In genomic region chr1:134858344-134859053, GRCm38 (mm10) we compare ENCODE assay signal across 9 mouse cellular contexts.
DNase-seq lines count a peak whose midpoint lies in the region; ATAC-seq lines count a peak whose summit lies in the region.
"Had no signal": no experiment of that assay in that cellular context is flagged by ENCODE, and none has a peak within 500 bp of the region (broad histone marks: within the 10 kb centered on the region; RNA-seq: fewer than 3 reads in every experiment).

No protein-coding gene starts in this region.

- no peak overlapping the region for H3K9ac ChIP-seq in embryonic facial prominence, embryonic 14.5 days (ENCODE audit: low read depth, low read length)

- H3K9me3 ChIP-seq in embryonic facial prominence, embryonic 14.5 days (ENCODE audit: control insufficient read depth, low read length): no peaks in the 10 kb centered on the region
- no peaks in the 10 kb centered on the region for H3K9me3 ChIP-seq in embryonic facial prominence, embryonic 10.5 days

- DNase-seq in embryonic facial prominence, embryonic 14.5 days (ENCODE audit: low spot score): peak; percentile 70
- DNase-seq in embryonic facial prominence, embryonic 10.5 days (ENCODE audit: low spot score): no peak
- peak; percentile 27 for DNase-seq in right cerebral cortex, postnatal 4 days
- no peak for DNase-seq in right cerebral cortex, postnatal 25 days
- DNase-seq in heart, postnatal 10 days: peak; percentile 90
- peak; percentile 95 for DNase-seq in skeletal muscle tissue, adult 2 months (ENCODE audit: low read depth, low spot score)
- no peak for DNase-seq in frontal cortex, adult 2 months (ENCODE audit: extremely low spot score in 1 of 2, low spot score in 1 of 2)
- DNase-seq in thymus, postnatal 4 days: no peak

- no peaks in the 10 kb centered on the region for H3K27me3 ChIP-seq in embryonic facial prominence, embryonic 14.5 days (replicated peaks; ENCODE audit: control insufficient read depth, insufficient read depth, low read length)
- H3K27me3 ChIP-seq in embryonic facial prominence, embryonic 10.5 days (replicated peaks; ENCODE audit: low read depth, poor library complexity, severe bottlenecking): peaks cover 28% of the 10 kb centered on the region

- no peak overlapping the region for H3K27ac ChIP-seq in embryonic facial prominence, embryonic 14.5 days (replicated peaks; ENCODE audit: low read depth, low read length)
- no peak overlapping the region for H3K27ac ChIP-seq in embryonic facial prominence, embryonic 10.5 days (replicated peaks)
- H3K27ac ChIP-seq: macrophage had no signal

- H3K4me1 ChIP-seq in embryonic facial prominence, embryonic 14.5 days (ENCODE audit: control insufficient read depth, insufficient read depth, low read length): peaks cover 2% of the 10 kb centered on the region; the same call in 1 of the 2 replicates
- H3K4me1 ChIP-seq in embryonic facial prominence, embryonic 10.5 days: peaks cover 9% of the 10 kb centered on the region; the same call in 1 of the 2 replicates

- intact Hi-C loops in heart, postnatal 10 days (cut with DNase I): loop anchor here (10.0 kb wide), 1 partner anchor 404 kb away; the partner anchor contains the start of gene Klhl12

- no peak for ATAC-seq in embryonic facial prominence, embryonic 14.5 days (ENCODE audit: low read depth)

- no peak overlapping the region for H3K4me2 ChIP-seq in embryonic facial prominence, embryonic 14.5 days (ENCODE audit: low read depth, low read length)

- 69% methylated on average over 3 of the region's 3 CpGs for WGBS in embryonic facial prominence, embryonic 14.5 days
- 85% methylated on average over 3 of the region's 3 CpGs for WGBS in embryonic facial prominence, embryonic 10.5 days

- H3K36me3 ChIP-seq in embryonic facial prominence, embryonic 14.5 days (ENCODE audit: control insufficient read depth, insufficient read depth, low read length): 0 out of 2 replicates have a peak, but pooled peaks cover 5% of the 10 kb centered on the region
- no peaks in the 10 kb centered on the region for H3K36me3 ChIP-seq in embryonic facial prominence, embryonic 10.5 days (replicated peaks)

- H3K4me3 ChIP-seq in embryonic facial prominence, embryonic 14.5 days (ENCODE audit: low read depth, low read length): no peak overlapping the region
- H3K4me3 ChIP-seq in embryonic facial prominence, embryonic 10.5 days: no peak overlapping the region

Comparison
In these comparisons a context has a peak if more than half of its experiments do, and no peak if none do; other contexts are left out.
1. DNase-seq: peak in embryonic facial prominence, embryonic 14.5 days (single experiment), right cerebral cortex, postnatal 4 days (single experiment), heart, postnatal 10 days (2 of 2) and skeletal muscle tissue, adult 2 months (single experiment); none in embryonic facial prominence, embryonic 10.5 days (single experiment), right cerebral cortex, postnatal 25 days (single experiment), frontal cortex, adult 2 months (0 of 2) and thymus, postnatal 4 days (single experiment).